Mouse (Mus musculus) liver (tissue): ENCODE measurements around the gene Prr22.

ENCODE experiments used
- DNase-seq: peaks from one replicate; pipeline ENCODE4 v3.0.0-alpha.2; 2020; ENCODE audit warnings: mixed read lengths

Prr22 gene

DNA sequence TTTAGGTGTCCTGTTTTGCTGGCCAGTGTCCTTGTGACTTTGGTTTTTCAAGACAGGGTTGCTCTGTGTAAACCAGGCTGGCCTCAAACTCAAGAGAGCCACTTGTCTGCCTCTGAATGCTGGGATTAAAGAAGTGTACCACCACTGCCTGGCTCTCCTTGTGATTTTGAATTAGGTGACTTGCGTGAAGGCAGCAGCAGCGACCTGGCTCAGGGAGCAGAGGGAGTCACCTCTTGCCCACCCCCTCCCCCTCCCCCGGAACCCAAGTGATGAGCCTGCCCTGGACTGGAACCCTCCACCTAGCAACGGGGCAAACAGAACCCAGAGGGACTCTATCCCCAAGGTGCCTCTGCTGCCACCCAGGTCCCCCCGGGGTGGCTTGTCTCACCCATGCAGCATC, at the start of gene Prr22:
Gene Prr22 (plus strand): TSS at position 301 of the 400 bp plus-strand sequence.
- no peak for DNase-seq

GRCm38 (mm10) chr17:56722441-56722840, 47.6 kb upstream of the Prr22 start:
- DNase-seq: no peak

DNA sequence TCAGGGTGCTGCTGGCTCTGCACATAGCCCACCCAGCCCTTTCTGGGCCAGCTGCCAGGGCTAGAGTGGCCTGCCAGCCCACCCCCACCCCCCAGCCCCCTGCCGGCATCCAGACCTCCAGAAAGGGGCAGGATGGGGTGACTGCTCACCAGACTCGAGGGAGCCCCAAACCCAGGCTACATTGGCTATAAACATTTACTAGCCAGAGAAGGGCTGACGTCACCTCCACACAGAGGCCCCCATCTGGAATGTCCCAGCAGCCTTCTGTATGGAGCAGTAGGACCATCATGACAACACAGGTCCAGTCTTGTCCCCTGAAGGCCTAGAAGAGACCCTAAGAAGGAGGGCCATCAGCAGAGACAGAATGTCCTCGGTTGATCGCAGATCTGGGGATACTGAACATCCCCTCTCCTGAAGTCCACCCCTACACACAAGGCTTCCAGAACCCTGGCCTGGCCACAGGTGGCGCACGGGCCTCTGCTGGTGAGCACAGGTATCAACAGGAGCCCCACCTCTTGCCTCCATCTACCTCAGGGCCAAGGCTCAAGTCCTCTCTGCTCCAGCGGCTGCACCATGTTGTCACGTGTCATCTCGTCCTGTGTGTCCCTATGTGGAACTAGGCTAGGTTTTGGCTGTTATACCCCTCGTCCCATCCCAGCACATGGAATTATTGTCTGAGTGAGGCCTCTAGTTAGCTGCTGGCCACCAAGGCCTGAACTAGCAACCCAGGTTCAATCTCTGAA, 46.5 kb upstream of the Prr22 start:
- DNase-seq: no peak

DNA sequence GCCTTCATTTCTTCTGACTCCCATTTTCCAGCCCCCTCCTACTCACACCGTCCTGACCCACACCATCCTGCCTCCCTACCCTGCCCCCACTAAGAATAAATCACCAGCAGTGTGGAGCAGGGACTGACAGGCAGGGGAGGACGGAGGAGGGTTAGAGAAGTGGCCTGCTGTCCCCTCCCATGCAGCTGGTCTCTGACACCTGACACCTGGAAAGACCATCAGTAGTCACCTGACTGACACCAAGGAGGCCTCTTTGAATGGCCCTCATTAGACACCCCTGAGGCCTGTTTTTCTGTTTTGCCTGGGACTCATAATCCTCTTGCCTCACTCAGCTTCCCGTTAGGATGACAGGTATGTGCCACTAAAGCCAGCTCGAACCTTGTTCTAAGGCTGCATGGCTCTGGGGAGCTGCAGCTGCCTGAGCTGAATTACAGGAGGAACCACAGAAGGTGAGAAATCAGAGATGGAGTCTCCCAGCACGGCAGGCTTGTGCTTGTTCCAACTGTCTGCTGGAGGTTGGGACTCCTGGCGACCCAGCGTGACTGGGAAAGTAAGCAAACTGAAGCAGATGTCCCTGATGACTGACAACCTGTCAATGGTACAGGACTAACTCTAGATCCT, 42.9 kb upstream of the Prr22 start:
- no peak for DNase-seq

- DNase-seq: peak; percentile 66
Measured at GRCm38 (mm10) chr17:56727659-56728058, 42.4 kb upstream of the Prr22 start.

DNA sequence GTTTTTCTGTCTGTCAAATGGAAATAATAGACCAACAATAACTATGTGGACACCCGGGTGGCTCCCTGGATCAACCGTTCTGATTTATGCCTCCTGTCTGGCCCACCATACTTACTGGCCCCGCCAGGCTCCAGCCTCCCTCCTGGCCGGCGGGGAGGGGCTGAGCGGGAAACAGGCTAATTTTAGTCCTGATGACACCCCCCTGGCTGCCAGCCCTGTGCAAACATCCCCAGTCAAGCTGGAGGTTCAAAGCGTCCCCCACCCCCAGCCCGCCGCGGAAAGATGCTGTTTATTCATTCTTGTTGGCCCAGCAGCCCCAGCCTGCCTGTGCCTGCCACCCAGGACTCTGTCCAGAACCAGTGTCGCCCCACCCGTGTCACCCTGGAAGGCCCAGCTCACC, 41.9 kb upstream of the Prr22 start:
- DNase-seq: peak; percentile 33

DNA sequence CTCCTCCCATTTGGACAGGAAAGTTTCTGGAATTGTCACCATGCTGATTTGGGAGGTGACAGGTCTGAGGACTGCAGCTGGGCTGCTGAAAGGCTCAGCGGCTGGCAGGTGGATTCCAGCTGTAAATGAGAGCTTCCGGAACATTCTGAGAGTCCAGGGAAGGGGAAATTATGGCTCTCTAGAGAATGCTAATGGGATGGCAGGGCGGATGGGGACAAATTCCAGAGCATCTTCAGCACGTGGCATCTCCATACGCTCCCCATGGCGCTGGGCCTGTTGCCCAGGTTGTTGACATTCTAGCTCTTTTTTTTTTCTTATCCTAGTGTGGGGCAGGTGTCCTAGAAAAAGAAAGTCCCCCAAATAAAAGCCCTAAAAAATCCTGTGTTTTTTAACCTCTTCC, 40.9 kb upstream of the Prr22 start:
- DNase-seq: no peak

DNA sequence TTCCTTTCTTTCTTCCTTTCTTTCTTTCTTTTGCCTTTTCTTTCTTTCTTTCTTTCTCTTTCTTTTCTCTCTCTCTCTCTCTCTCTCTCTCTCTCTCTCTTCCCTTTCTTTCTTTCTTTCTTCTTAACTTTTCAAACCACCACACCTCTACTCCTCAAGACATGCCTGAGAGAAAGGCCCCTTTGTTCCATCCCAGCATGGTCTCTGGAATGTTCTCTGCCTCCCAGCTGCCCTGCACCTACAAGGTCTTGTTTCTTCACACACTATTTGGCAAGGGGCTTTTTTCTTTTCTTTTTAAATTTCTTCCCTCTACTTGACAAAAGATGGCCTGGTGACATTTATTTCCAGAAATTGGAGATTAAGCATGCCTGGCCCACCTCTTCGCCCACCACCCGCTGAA, 40.4 kb upstream of the Prr22 start:
- DNase-seq: no peak

GRCm38 (mm10) chr17:56736534-56736933, 33.5 kb upstream of the Prr22 start:
- DNase-seq: peak; percentile 57

- DNase-seq: no peak
Measured at GRCm38 (mm10) chr17:56738221-56738620, 31.8 kb upstream of the Prr22 start.

DNA sequence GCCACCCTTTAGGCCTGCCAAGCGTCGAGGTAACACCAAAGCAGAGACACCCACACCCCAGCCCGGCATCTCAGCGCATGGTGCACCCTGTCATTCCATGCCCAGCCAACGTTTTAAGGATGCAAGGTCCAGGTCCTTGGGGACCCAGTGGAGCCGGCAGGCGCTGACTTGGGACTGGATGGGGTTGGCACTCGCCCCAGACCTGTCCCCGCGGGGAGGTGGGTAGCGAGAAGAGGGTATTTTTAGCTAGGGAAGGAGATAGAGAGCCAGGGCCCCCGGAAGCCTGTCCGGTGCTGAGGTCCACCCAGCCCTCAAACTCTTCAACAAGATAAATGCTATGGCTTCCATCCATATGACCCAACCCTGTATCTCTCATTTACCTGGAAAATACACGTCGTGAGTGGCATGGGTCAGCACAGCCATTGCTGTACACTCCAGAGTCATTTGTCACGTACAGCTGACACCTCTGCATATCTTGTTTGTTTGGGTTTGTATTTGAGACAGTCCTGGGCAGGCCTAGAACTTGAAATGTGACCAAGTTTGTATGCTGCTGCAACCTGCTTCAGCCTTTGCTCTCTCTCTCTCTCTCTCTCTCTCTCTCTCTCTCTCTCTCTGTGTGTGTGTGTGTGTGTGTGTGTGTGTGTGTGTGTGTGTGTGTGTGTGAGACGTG, 29.8 kb upstream of the Prr22 start:
- DNase-seq: no peak

GRCm38 (mm10) chr17:56740788-56741160, 29.3 kb upstream of the Prr22 start:
- DNase-seq: no peak

DNA sequence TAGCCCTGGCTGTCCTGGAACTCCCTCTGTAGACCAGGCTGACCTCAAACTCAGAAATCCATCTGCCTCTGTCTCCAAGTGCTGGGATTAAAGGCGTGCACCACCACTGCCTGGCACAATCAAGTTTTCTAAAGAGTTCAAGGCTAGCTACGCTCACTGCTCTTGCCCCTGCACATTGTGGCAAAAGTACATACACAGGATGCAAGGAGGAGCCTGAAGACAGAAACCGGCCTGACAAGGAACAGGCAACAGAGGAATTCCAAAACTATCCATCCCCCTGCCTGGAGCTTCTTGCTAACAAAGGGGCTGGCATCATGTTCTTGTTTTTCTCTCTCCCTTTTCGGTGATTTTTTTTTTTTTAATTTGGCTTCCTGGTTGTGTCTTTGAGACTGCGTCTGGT, 25.9 kb upstream of the Prr22 start:
- no peak for DNase-seq

DNA sequence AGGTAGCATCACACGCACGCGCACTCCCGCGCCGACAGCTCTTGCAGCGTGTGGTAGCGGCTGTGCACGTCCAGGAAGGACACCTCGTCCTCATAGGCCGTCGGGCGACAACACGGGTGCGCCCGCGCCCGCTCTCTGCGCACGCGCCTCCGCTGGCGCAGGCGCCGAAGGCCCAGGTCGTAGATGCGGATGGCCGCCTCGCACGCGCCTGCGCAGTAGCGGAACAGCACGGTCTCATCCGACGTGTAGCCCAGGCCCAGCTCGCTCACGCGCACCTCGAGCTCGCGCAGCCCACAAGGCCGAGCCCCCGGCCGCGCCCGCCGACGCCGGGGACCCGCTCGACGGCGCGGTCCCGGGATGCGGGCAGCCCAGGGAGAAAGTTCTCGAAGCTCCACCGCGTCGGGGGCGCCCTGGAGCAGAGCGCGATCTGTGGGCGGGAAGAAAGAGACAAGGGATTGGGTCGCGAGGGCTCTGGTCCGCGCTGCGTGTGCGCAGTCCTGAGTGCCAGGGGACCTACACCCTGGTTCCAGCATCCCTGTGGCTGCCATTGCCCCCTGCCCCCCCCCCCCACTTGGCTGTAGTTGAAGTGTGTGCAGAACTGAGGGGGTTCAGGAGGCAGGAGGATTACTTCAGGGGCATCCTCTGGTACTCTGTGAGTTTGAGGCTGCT, 18.5 kb upstream of the Prr22 start:
- peak; percentile 74 for DNase-seq

- DNase-seq: no peak
Measured at GRCm38 (mm10) chr17:56753452-56753851, 16.6 kb upstream of the Prr22 start.

- DNase-seq: no peak
Measured at GRCm38 (mm10) chr17:56754271-56755185, 15.5 kb upstream of the Prr22 start.

- DNase-seq: peak; percentile 59
Measured at GRCm38 (mm10) chr17:56756703-56757399, 13.2 kb upstream of the Prr22 start.

DNA sequence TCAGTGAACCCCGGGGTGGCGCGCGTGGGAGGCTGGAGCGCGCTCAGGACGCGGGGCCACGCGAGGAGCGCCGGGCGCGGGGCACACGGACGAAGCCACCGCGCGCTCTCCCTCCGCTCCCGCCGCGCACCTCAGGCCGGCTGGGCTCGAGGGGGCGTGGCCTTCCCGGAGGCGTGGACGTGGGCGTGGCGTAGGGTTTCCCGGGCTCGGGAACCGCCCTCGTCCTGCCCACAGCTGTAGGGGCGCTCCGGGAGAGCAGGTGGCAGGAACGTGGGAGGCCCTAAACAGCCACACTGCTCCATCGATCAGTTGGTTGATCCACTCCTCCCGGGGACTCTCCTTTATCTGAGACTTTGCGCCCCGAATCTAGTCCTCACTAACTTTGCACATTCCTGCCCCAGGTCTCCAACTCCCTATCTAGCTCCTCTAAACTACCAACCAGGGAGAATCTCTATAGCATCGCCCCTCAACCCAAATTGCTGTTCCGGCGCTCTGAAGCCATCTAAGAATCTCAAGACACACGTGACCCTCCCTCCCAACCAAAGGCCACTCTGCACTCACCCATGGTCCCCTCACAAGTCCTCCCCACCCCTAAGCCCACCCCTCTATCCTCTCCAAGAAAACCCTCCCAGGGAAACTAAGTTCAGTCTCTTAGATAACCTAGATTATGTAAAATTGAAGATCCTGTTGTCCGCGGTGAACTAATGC, 12.5 kb upstream of the Prr22 start, which contains the start of gene Nrtn:
Gene Nrtn (minus strand): TSS at position 115 of the 708 bp plus-strand sequence.
- peak; percentile 95 for DNase-seq

DNA sequence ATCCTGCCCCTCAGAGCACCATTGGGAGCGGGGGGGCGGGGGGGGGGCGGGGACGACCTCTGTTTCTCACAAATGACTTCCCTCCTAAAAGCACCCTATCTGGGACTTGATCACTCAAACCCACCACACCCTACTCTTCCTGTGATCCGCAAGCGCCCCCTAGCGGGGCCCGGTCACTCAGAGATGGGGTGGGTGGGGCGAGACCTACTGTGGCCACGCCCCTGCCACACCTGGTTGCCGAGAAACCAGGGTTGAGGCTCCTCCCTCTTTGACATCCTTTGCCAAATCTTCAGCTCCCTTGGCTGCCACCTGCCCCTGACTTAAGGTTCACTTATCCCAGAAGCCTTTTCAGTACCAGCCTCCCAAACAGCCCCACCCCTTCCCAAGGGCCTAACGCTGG, 11.9 kb upstream of the Prr22 start:
- peak; percentile 91 for DNase-seq

GRCm38 (mm10) chr17:56759261-56759660, 10.8 kb upstream of the Prr22 start:
- DNase-seq: no peak

DNA sequence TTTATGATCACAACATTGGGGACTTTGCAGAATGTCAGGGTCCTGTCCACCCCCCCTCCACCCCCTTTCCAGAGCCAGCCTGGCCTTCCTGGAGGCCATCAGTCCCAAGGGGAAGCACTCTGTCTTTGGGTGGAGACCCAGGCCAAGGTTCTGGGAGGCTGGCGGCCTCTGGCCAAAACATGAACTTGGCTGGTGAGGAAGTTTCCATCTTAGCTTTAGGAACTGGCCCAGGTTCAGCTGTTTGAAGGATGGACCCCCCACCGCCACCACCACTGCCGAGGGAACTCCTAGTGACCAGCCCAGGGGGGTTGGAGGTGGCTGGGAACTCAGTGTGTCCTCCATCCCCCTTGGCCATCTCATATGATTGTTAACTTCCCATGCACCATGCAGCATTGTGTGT, 9.0 kb upstream of the Prr22 start:
- no peak for DNase-seq
